Comparison of ENCODE assay signal across 8 mouse cellular contexts in genomic region chr2:10081453-10082080, GRCm38 (mm10). TPM values are rescaled to one million over a fixed set of nuclear protein-coding genes. Genes with fewer than 3 reads are reported as not detected.
DNase-seq lines count a peak whose midpoint lies in the region; ATAC-seq and TF ChIP-seq lines count a peak whose summit lies in the region.

No protein-coding gene starts in this region.

- H3K4me2 ChIP-seq in lung, embryonic 14.5 days: peak overlapping the region; percentile 72
- H3K4me2 ChIP-seq in forebrain, embryonic 12.5 days: peak overlapping the region; percentile 68
- H3K4me2 ChIP-seq in limb, embryonic 14.5 days (replicated peaks; ENCODE audit: low read depth, low read length, severe bottlenecking): peak overlapping the region; percentile 68
- peak overlapping the region; percentile 52 for H3K4me2 ChIP-seq in stomach, embryonic 14.5 days (replicated peaks; ENCODE audit: low read depth, low read length)

- H3K4me3 ChIP-seq in lung, embryonic 14.5 days (ENCODE audit: low read depth, low read length): peak overlapping the region; percentile 93
- H3K4me3 ChIP-seq in forebrain, embryonic 12.5 days (replicated peaks): peak overlapping the region; percentile 89
- H3K4me3 ChIP-seq in limb, embryonic 14.5 days (replicated peaks; ENCODE audit: low read length): peak overlapping the region; percentile 93
- H3K4me3 ChIP-seq in stomach, embryonic 14.5 days (ENCODE audit: low read depth, low read length): peak overlapping the region; percentile 92

- peak overlapping the region; percentile 99 for H3K9ac ChIP-seq in lung, embryonic 14.5 days
- peak overlapping the region; percentile 90; the same call in 1 of the 2 replicates for H3K9ac ChIP-seq in forebrain, embryonic 12.5 days
- peak overlapping the region; percentile 99; the same call in 1 of the 2 replicates for H3K9ac ChIP-seq in limb, embryonic 14.5 days (ENCODE audit: low read depth, low read length, severe bottlenecking)
- H3K9ac ChIP-seq in stomach, embryonic 14.5 days (replicated peaks; ENCODE audit: low read depth, low read length): no peak overlapping the region

- WGBS in lung, embryonic 14.5 days: 72% methylated on average over 5 of the region's 5 CpGs
- 94% methylated on average over 5 of the region's 5 CpGs for WGBS in forebrain, embryonic 12.5 days
- 80% methylated on average over 5 of the region's 5 CpGs for WGBS in limb, embryonic 14.5 days
- WGBS in stomach, embryonic 14.5 days: 85% methylated on average over 5 of the region's 5 CpGs

- no peak overlapping the region for H3K27ac ChIP-seq in lung, embryonic 14.5 days (ENCODE audit: low read depth)
- H3K27ac ChIP-seq in forebrain, embryonic 12.5 days: no peak overlapping the region
- H3K27ac ChIP-seq in limb, embryonic 14.5 days (replicated peaks; ENCODE audit: low read depth, low read length): no peak overlapping the region
- H3K27ac ChIP-seq in stomach, embryonic 14.5 days (ENCODE audit: low read length): no peak overlapping the region

- TF ChIP-seq POLR2A in limb, embryonic 14.5 days (IDR thresholded peaks at IDR 0.05; ENCODE audit: borderline replicate concordance, extremely low read depth, insufficient read depth, insufficient read length): no peak

- no peak for TF ChIP-seq CTCF in lung, embryonic 14.5 days (IDR thresholded peaks at IDR 0.05; ENCODE audit: low read depth)

- H3K27me3 ChIP-seq in lung, embryonic 14.5 days (ENCODE audit: insufficient read depth, low read length): no peaks in the 10 kb centered on the region
- H3K27me3 ChIP-seq in forebrain, embryonic 12.5 days: no peaks in the 10 kb centered on the region
- no peaks in the 10 kb centered on the region for H3K27me3 ChIP-seq in limb, embryonic 14.5 days (ENCODE audit: control insufficient read depth, insufficient read depth, low read length)
- no peaks in the 10 kb centered on the region for H3K27me3 ChIP-seq in stomach, embryonic 14.5 days (ENCODE audit: control insufficient read depth, insufficient read depth, low read length)

- 0 out of 2 replicates have a peak, but pooled peaks cover 9% of the 10 kb centered on the region for H3K36me3 ChIP-seq in lung, embryonic 14.5 days (ENCODE audit: insufficient read depth)
- peaks cover 26% of the 10 kb centered on the region for H3K36me3 ChIP-seq in forebrain, embryonic 12.5 days (replicated peaks)
- peaks cover 10% of the 10 kb centered on the region for H3K36me3 ChIP-seq in limb, embryonic 14.5 days (ENCODE audit: control insufficient read depth, insufficient read depth, low read length)
- peaks cover 7% of the 10 kb centered on the region for H3K36me3 ChIP-seq in stomach, embryonic 14.5 days (ENCODE audit: control insufficient read depth, insufficient read depth, low read length)

- no peak for ATAC-seq in lung, embryonic 14.5 days (ENCODE audit: insufficient read depth)
- no peak for ATAC-seq in forebrain, embryonic 12.5 days (ENCODE audit: low FRiP score)
- no peak for ATAC-seq in limb, embryonic 14.5 days (ENCODE audit: low FRiP score, low read depth)
- no peak for ATAC-seq in stomach, embryonic 14.5 days (ENCODE audit: insufficient number of reproducible peaks, insufficient read depth, low FRiP score, low read depth)

- no peaks in the 10 kb centered on the region for H3K9me3 ChIP-seq in lung, embryonic 14.5 days (ENCODE audit: low read depth, low read length)
- no peaks in the 10 kb centered on the region for H3K9me3 ChIP-seq in forebrain, embryonic 12.5 days
- H3K9me3 ChIP-seq in limb, embryonic 14.5 days (ENCODE audit: control insufficient read depth, low read length): no peaks in the 10 kb centered on the region
- no peaks in the 10 kb centered on the region for H3K9me3 ChIP-seq in stomach, embryonic 14.5 days (ENCODE audit: control insufficient read depth, low read depth, low read length)

- peaks cover 18% of the 10 kb centered on the region for H3K4me1 ChIP-seq in lung, embryonic 14.5 days (ENCODE audit: insufficient read depth)
- peaks cover 27% of the 10 kb centered on the region for H3K4me1 ChIP-seq in forebrain, embryonic 12.5 days
- H3K4me1 ChIP-seq in limb, embryonic 14.5 days (ENCODE audit: control insufficient read depth, insufficient read depth, low read length): peaks cover 23% of the 10 kb centered on the region
- peaks cover 22% of the 10 kb centered on the region for H3K4me1 ChIP-seq in stomach, embryonic 14.5 days (ENCODE audit: control insufficient read depth, insufficient read depth, low read length)

- DNase-seq in lung, embryonic 14.5 days: no peak
- DNase-seq in lung, postnatal 14 days: no peak
- DNase-seq in limb, embryonic 14.5 days (ENCODE audit: low spot score): no peak
- DNase-seq in right cerebral cortex, postnatal 14 days: no peak
- no peak for DNase-seq in frontal cortex, postnatal 25 days (ENCODE audit: low spot score in 2 of 2)
- DNase-seq in ovary, postnatal 14 days (ENCODE audit: low spot score): no peak

RNA-seq across cellular contexts. Expression of gene Kin, which starts 1.2 kb away (rescaled TPM):
- 29.2 and 32.3 TPM in 2 replicates for polyA plus RNA-seq in lung, embryonic 14.5 days (2014; fragmentation: Nextera tagmentation; extraction: Ambion mirVana)
- 44.2 and 44.9 TPM in 2 replicates for polyA plus RNA-seq in forebrain, embryonic 12.5 days (2016; fragmentation: Nextera tagmentation; extraction: Ambion mirVana)
- 11.0 and 18.5 TPM in 2 replicates for polyA plus RNA-seq in limb, embryonic 14.5 days (2012; rRNA removed)
- polyA plus RNA-seq in limb, embryonic 14.5 days (2014; fragmentation: Nextera tagmentation; extraction: Ambion mirVana): 25.3 and 27.4 TPM in 2 replicates
- 29.1 and 34.0 TPM in 2 replicates for polyA plus RNA-seq in stomach, embryonic 14.5 days (2014; fragmentation: Nextera tagmentation; extraction: Ambion mirVana)

RNA-seq across cellular contexts. Expression of gene Atp5c1, which starts 1.3 kb away (rescaled TPM):
- polyA plus RNA-seq in lung, embryonic 14.5 days (2014; fragmentation: Nextera tagmentation; extraction: Ambion mirVana): 552 and 584 TPM in 2 replicates
- polyA plus RNA-seq in forebrain, embryonic 12.5 days (2016; fragmentation: Nextera tagmentation; extraction: Ambion mirVana): 465 and 477 TPM in 2 replicates
- 320 and 334 TPM in 2 replicates for polyA plus RNA-seq in limb, embryonic 14.5 days (2012; rRNA removed)
- 568 and 578 TPM in 2 replicates for polyA plus RNA-seq in limb, embryonic 14.5 days (2014; fragmentation: Nextera tagmentation; extraction: Ambion mirVana)
- polyA plus RNA-seq in stomach, embryonic 14.5 days (2014; fragmentation: Nextera tagmentation; extraction: Ambion mirVana): 614 and 637 TPM in 2 replicates

RNA-seq across cellular contexts. Expression of gene Taf3, which starts 33.2 kb away (rescaled TPM):
- 15.9 and 16.0 TPM in 2 replicates for polyA plus RNA-seq in lung, embryonic 14.5 days (2014; fragmentation: Nextera tagmentation; extraction: Ambion mirVana)
- polyA plus RNA-seq in forebrain, embryonic 12.5 days (2016; fragmentation: Nextera tagmentation; extraction: Ambion mirVana): 17.3 and 18.4 TPM in 2 replicates
- polyA plus RNA-seq in limb, embryonic 14.5 days (2012; rRNA removed): 8.4 and 9.2 TPM in 2 replicates
- 12.4 and 14.5 TPM in 2 replicates for polyA plus RNA-seq in limb, embryonic 14.5 days (2014; fragmentation: Nextera tagmentation; extraction: Ambion mirVana)
- 14.3 and 14.6 TPM in 2 replicates for polyA plus RNA-seq in stomach, embryonic 14.5 days (2014; fragmentation: Nextera tagmentation; extraction: Ambion mirVana)

RNA-seq across cellular contexts. Expression of gene Itih2, which starts 49.6 kb away (rescaled TPM):
- polyA plus RNA-seq in lung, embryonic 14.5 days (2014; fragmentation: Nextera tagmentation; extraction: Ambion mirVana): 2.6 and 2.7 TPM in 2 replicates
- 0.18 and 0.28 TPM in 2 replicates for polyA plus RNA-seq in forebrain, embryonic 12.5 days (2016; fragmentation: Nextera tagmentation; extraction: Ambion mirVana)
- polyA plus RNA-seq in limb, embryonic 14.5 days (2012; rRNA removed): 0.27 and 0.43 TPM in 2 replicates
- 0.19 TPM in 1 of 2 replicates, not detected in the other for polyA plus RNA-seq in limb, embryonic 14.5 days (2014; fragmentation: Nextera tagmentation; extraction: Ambion mirVana)
- polyA plus RNA-seq in stomach, embryonic 14.5 days (2014; fragmentation: Nextera tagmentation; extraction: Ambion mirVana): 7.0 and 7.7 TPM in 2 replicates
